Mouse (Mus musculus) adipose tissue, adult 10 weeks (tissue): ENCODE measurements around the gene Mtss1l. TPM values are rescaled to one million over a fixed set of nuclear protein-coding genes. Genes with fewer than 3 reads are reported as not detected.

Source experiments
- polyA plus RNA-seq: library from polyadenylated mRNA; stranded (reverse); fragments of 350-450 nt; fragmentation: Illumina TruSeq; extraction: RNeasy Lipid Tissue Mini Kit (QIAGEN cat#74804); gene quantifications from one replicate; pipeline ENCODE4 v1.2.3, GENCODE M21; 2014; ENCODE audit warnings: low read depth, low replicate concordance

The Mtss1l gene
- 23.5 TPM for polyA plus RNA-seq

GRCm38 (mm10) chr8:110720685-110721598 lies at the start of gene Mtss1l:
Gene Mtss1l, plus strand, starts transcription at chr8:110721476.

Other genes starting within 250 kb of the Mtss1l start
- 24.3 TPM for gene Vac14, start 102.9 kb upstream of the Mtss1l start, polyA plus RNA-seq
- 39.2 TPM for gene Il34, start 84.4 kb downstream of the Mtss1l start, polyA plus RNA-seq
- gene Cog4, start 125.1 kb downstream of the Mtss1l start, polyA plus RNA-seq: 62.1 TPM
- gene Sf3b3, start 125.3 kb downstream of the Mtss1l start, polyA plus RNA-seq: 38.6 TPM
- 9.1 TPM for gene Fuk, start 181.0 kb downstream of the Mtss1l start, polyA plus RNA-seq
- gene St3gal2, start 198.4 kb downstream of the Mtss1l start, polyA plus RNA-seq: 112 TPM